Mouse (Mus musculus): ENCODE data around the gene Dppa3. TPM values are rescaled to one million over a fixed set of nuclear protein-coding genes. Genes with fewer than 3 reads are reported as not detected.

Dppa3 gene
- total and polyA plus RNA-seq, 3 experiments = not detected

- no peak for DNase-seq (ENCODE audit: low read depth, low spot score)
- peaks cover 2 to 24% of the 10 kb centered on the region in 2 experiments; a peak in 2 of 4 replicates for H3K4me1 ChIP-seq (ENCODE audit: control insufficient read depth in 1 of 2, insufficient read depth in 2 of 2, low read length in 2 of 2)
- H3K36me3 ChIP-seq (ENCODE audit: control insufficient read depth in 1 of 2, insufficient read depth in 2 of 2, low read length in 2 of 2) = peaks cover 0 to 8% of the 10 kb centered on the region in 2 experiments; a peak in 2 of 4 replicates
- TF ChIP-seq ZNF384 (IDR thresholded peaks at IDR 0.05; ENCODE audit: low read depth, low read length) (no peak), CHD2 (IDR thresholded peaks at IDR 0.05; ENCODE audit: low read length) (no peak), RAD21 (IDR thresholded peaks at IDR 0.05; ENCODE audit: low read depth, low read length) (no peak), MXI1 (IDR thresholded peaks at IDR 0.05; ENCODE audit: low read depth, low read length) (no peak), MYB (IDR thresholded peaks at IDR 0.05; ENCODE audit: low read depth, low read length) (no peak), ETS1 (IDR thresholded peaks at IDR 0.05; ENCODE audit: low read depth, low read length) (no peak), SMC3 (IDR thresholded peaks at IDR 0.05; ENCODE audit: low read depth, low read length) (no peak), JUND (IDR thresholded peaks at IDR 0.05; ENCODE audit: low read depth, low read length) (no peak), ZKSCAN1 (IDR thresholded peaks at IDR 0.05; ENCODE audit: low read depth, low read length) (no peak), E2F4 (IDR thresholded peaks at IDR 0.05; ENCODE audit: borderline replicate concordance, low read depth, low read length) (no peak), POLR2AphosphoS2 (IDR thresholded peaks at IDR 0.05; ENCODE audit: low read length) (no peak), POLR2AphosphoS5 (IDR thresholded peaks at IDR 0.05; ENCODE audit: borderline replicate concordance, low read depth, low read length) (no peak), USF1 (IDR thresholded peaks at IDR 0.05; ENCODE audit: low read depth, low read length) (no peak), CHD1 (IDR thresholded peaks at IDR 0.05; ENCODE audit: low read depth, low read length) (no peak), ZC3H11A (IDR thresholded peaks at IDR 0.05; ENCODE audit: low read depth, low read length) (no peak), MAX (IDR thresholded peaks at IDR 0.05; ENCODE audit: low read length) (no peak), ELF1 (IDR thresholded peaks at IDR 0.05; ENCODE audit: low read depth, low read length) (no peak)
- H3K9me3 ChIP-seq (replicated peaks; ENCODE audit: insufficient read depth, low read length) = no peaks in the 10 kb centered on the region
- H3K27ac ChIP-seq (ENCODE audit: control insufficient read depth, low read depth, low read length) = no peak overlapping the region
- no peaks in the 10 kb centered on the region for H3K27me3 ChIP-seq (ENCODE audit: control insufficient read depth in 1 of 2, insufficient read depth in 2 of 2, low read length in 2 of 2)
- no peaks in the 10 kb centered on the region for H3K79me2 ChIP-seq (ENCODE audit: control insufficient read depth, insufficient read depth, low read length, poor library complexity)
- no peak overlapping the region for H3K4me3 ChIP-seq (ENCODE audit: control insufficient read depth in 1 of 2, insufficient read depth in 1 of 2, low read depth in 2 of 2, low read length in 2 of 2)
- no peak overlapping the region for H3K9ac ChIP-seq (ENCODE audit: control insufficient read depth, low read depth, low read length, poor library complexity, severe bottlenecking)
Observed at GRCm38 (mm10) chr6:122650398-122650980, 24.3 kb downstream of the Dppa3 start.

- H3K4me1 ChIP-seq (ENCODE audit: control insufficient read depth in 1 of 2, insufficient read depth in 2 of 2, low read length in 2 of 2) = peaks cover 2 to 24% of the 10 kb centered on the region in 2 experiments; a peak in 2 of 4 replicates
- no peak for TF ChIP-seq SMC3 (IDR thresholded peaks at IDR 0.05; ENCODE audit: low read depth, low read length)
- 0 out of 4 replicates have a peak, but pooled peaks of 1 of the 2 experiments have one; percentile 29 for TF ChIP-seq USF2 (IDR thresholded peaks at IDR 0.05; ENCODE audit: borderline replicate concordance in 1 of 2, insufficient read depth in 1 of 2, low read depth in 1 of 2, low read length in 2 of 2)
- TF ChIP-seq USF1 (IDR thresholded peaks at IDR 0.05; ENCODE audit: low read depth, low read length) = peak; percentile 75
- no peak for TF ChIP-seq TAL1 (IDR thresholded peaks at IDR 0.05; ENCODE audit: low read length)
- TF ChIP-seq ETS1 (IDR thresholded peaks at IDR 0.05; ENCODE audit: low read depth, low read length) = no peak
- H3K27ac ChIP-seq (ENCODE audit: control insufficient read depth, low read depth, low read length) = no peak overlapping the region; the same call in 1 of the 2 replicates
- no peak overlapping the region for H3K4me3 ChIP-seq (ENCODE audit: control insufficient read depth in 1 of 2, insufficient read depth in 1 of 2, low read depth in 2 of 2, low read length in 2 of 2)
- no peaks in the 10 kb centered on the region for H3K27me3 ChIP-seq (ENCODE audit: control insufficient read depth in 1 of 2, insufficient read depth in 2 of 2, low read length in 2 of 2)
- DNase-seq (ENCODE audit: low read depth, low spot score) = peak; percentile 49
- no peaks in the 10 kb centered on the region for H3K79me2 ChIP-seq (ENCODE audit: control insufficient read depth, insufficient read depth, low read length, poor library complexity)
- H3K36me3 ChIP-seq (ENCODE audit: control insufficient read depth in 1 of 2, insufficient read depth in 2 of 2, low read length in 2 of 2) = peaks cover 0 to 8% of the 10 kb centered on the region in 2 experiments; a peak in 2 of 4 replicates
- H3K9me3 ChIP-seq (replicated peaks; ENCODE audit: insufficient read depth, low read length) = no peaks in the 10 kb centered on the region
- H3K9ac ChIP-seq (ENCODE audit: control insufficient read depth, low read depth, low read length, poor library complexity, severe bottlenecking) = no peak overlapping the region
Observed at GRCm38 (mm10) chr6:122654301-122654700, 28.1 kb downstream of the Dppa3 start.
